Mouse (Mus musculus): ENCODE data around the gene Clmn. TPM values are rescaled to one million over a fixed set of nuclear protein-coding genes. Genes with fewer than 3 reads are reported as not detected.

Gene Clmn
- total RNA-seq (2022), result 10 to 100 TPM; 12.7 to 15.3 (median 14.2) TPM

DNA sequence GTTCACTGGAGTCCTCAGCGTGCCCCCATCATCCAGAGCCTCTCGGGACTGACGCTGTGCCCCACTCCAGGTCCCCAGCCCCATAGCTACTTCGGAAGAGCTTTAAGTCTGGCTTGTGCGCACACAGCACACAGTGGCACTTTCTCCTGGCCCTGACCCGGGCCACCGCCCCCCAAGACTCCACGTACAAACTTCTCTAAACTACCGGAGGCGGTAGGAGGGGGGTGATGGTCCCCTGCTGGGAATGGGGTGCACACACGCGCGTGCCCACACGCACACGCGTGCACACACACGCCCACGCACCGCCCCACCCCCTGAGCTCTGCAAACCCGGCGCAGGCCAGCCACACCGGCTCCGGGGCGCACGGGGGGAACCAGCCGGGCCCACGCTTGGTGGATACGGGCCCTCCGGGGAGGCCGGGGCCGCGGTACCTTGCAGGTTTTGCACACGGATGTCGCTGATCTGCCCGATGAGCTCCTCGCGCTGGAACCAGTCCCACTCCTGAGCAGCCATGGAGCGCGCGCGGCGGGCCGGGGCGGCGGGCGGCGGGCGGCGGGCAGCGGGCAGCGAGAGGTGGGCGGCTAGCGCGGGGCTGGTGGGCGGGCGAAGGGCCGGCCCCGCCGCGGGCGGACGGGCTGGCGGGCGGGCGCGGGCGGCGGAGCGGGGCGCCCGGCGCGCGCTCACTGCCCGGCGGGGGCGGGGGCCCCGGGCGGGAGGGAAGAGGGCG lies at the start of gene Clmn:
Gene Clmn, minus strand, starts transcription at position 638 of the 727 bp plus-strand sequence.
- no peak for DNase-seq

DNA sequence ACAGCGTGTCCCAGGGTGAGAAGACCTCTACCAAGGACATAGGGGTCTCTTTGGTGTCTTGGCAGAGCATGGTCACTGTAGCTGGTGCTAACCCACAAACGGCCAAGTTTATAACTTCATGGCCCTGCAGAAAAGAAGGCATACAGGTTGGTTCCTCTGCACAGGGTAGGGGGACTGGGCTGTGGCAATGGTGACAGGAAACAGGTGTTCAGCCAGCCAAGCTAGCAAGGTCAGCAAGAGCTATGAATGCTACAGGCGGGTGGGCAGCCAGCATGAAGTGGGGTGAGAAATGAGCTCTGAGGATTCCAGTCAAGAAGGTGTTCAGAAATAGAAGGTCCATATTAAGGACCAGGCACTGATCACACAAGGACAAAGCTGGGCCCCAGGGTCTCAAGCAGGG lies 48.1 kb upstream of the Clmn start:
- DNase-seq, result no peak

DNA sequence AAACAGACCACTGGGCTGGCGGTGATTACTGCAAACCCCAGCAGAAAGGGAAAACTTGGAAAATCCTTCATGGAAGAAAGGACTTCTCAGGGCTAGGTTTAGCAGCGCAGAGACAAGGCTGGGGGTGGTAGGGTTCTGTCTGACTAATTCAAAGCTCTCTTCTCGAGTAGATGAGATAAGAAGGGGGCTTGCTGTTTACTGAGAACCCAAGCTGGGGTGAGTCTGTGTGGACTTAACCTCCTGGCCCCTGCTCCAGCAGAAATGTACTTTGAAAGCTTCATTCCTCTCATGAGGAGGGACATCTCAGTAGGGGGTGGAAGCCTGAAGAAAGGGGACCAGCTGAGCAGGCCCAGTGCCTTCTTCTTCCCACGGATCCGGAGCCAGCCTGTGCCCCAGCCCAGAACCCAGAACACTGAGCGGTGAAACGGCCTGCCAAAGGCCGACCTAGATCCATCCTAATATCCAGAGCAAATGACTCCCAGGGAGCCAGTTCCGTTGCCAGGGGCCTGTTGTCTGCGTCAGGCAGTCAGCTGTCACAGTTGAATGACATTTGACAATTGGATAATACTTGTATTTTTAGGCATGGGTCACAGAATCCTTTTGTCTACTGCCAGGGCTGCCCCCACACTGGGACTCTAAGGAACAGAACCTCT lies 47.5 kb upstream of the Clmn start:
- DNase-seq, result no peak

DNA sequence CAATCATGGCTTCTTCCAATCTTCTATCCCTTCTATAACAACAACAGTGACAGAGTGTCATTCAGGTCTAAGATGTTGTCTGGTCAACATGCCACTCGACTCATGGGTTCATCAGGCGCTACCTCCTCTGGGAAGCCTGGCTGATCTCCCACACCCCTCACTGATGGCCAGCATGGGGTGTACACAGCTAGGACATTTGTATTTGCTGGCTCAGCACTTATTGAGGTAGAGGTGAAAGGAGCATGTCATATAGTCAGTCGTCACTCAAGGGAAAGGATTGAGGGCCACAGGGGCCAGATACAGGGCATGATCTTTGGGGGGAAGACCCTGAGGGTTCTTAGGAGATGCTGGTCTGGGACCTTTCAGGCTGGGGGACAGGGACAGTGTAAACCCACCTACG lies 44.9 kb upstream of the Clmn start:
- no peak for DNase-seq

DNA sequence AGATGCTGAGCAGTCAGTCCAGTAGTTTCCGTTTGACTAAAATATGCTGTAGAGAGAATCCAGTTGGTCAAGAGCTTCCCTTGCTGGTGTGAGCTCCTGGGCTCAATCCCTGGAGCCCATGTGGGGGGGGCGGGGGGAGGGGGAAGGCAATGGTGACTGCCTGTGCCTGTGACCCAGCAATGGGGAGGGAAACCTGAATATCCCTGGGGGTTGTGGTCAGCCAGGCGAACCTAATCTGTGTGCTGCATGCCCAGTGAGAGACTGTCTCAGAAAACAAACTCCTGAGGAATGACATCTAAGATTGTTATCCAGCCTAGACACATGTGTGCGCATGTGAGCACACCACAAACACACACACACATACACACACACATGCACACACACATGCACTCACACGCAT lies 44.1 kb upstream of the Clmn start:
- DNase-seq, result no peak

DNA sequence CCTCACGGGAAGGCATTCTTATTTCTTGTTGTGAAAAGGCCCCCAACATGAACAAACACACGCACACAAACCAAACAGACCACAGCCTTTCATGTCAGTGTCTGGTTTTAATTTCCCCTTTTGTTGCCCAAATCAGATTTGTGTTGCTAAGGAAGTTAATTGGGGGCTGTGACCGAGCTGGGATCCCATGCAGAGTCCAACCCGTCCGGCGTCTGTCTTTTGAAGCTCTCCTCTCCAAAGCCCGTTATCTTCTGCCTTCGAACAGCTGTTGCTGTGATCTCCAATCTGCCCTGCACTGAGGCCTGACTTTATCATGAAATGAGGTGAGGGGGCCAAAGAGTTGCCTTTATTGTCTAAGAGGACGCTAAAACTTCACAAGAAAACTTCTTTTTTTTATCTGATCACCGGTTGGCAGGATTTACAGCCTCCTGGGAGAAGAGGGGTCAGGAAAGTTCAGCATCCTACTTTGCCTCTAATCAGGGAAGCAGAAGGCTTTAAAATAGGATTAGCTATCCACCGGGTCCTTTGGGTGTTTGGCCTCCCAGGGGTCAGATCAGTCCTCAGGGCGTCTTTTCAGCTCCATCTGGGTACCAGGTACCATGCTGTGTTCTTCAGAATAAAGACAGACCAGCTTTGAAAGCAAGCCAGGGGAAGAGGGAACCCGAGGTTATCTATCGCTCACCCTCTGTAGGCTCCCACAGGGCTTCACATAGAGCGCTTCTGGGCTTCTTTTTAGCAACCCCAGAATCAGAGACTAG lies 43.3 kb upstream of the Clmn start:
- no peak for DNase-seq

DNA sequence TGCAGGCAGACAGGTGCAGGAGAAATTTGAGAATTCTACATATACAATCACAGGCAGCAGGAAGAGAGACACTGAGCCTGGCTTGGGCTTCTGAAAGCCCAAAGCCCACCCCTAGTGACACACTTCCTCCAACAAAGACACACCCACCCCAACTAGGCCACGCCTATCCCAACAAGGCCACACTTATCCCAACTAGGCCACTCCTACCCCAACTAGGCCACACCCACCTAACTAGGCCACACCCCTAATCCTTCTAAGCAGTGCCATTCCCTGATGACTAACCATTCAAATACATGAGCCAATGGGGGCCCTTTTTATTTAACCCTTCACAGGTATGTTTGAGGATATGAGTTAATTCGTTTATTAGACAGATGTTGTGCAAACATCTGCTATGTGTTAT lies 42.3 kb upstream of the Clmn start:
- no peak for DNase-seq

DNA sequence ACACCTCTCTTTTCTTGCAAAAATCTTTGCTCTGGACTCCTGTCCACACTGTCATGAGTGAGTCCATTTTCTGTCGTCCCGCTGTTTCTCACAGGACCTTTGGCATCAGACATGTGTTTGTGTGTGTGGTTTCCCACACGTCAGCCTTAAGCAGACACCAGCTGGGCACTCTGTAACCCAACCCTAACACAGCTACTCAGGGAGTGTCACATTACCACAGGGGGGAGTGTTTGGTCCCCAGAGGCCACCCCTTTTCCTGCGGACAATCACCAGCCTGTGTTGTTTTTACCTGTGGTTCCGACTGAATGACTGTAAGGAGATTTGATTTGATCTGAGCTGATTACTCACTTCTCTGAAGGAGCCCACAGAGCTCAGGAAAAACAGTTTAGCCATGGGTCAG lies 39.3 kb upstream of the Clmn start:
- no peak for DNase-seq

DNA sequence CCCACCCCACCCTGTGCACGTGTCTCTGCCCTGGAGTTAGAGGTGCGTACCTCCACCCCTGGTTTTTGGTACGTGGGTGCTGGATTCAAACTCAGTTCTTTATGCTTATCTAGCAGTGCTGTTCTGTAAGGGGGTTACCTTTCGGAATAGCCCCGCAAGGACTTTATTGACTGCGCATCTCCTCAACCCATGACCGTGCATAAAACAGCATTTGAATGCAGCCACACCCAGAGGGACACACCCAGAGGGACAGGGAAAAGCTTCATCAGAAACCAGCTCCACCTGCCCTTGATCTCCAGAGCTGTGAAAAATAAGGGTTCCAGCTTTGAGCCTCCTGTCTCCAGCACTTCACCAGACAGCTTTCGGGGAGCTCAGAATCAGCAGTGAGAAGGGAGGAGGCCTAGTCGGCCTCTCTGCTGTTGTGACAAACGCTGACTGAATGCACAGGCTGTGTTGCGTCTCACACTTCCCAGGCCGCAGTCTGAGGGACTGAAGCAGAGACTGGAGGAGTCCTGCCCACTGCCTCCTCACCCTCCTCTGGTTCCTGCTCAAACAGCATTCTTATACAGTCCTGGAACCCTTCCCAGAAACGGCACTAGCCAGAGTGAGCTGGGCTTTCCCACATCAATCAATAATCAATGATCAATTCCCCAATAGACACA lies 37.6 kb upstream of the Clmn start:
- no peak for DNase-seq

DNA sequence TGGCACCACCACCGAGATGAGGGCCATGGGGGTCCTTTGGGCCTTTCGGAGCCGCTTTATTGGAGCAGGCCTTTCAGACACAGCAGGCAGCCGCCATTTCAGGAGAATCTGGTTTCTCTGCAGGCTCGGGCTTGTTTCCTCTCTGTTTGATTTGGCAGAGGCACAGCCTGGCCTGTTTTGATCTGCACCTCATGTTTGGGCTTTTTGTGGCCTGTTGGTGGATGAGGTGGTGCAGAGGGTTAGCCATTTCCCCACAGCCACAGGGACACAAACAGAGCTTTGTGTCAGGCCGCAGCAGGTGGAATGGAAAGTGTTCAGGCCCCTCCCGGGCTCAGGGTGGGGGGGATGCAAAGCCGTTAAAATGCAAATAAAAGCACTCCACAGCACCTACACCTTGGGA lies 36.4 kb upstream of the Clmn start:
- no peak for DNase-seq

DNA sequence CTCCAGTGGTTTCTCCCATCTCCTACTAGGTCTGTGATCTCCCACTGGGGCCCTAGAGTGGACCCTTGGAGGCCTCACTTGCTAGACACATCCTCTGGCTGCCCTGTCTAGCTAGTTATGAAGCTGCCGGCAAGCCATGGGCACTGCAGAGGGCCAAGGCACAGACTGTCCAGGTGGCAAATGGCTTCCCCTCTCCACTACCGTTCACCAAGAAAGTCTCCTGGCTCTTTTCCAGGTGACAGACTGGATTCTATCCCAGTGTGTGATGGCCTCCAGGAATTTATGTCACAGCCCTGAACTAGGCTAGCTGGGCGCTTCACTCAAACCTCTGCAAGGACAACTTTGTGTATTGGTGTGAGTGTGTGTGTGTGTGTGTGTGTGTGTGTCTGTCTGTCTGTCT lies 35.0 kb upstream of the Clmn start:
- peak; percentile 50 for DNase-seq

DNA sequence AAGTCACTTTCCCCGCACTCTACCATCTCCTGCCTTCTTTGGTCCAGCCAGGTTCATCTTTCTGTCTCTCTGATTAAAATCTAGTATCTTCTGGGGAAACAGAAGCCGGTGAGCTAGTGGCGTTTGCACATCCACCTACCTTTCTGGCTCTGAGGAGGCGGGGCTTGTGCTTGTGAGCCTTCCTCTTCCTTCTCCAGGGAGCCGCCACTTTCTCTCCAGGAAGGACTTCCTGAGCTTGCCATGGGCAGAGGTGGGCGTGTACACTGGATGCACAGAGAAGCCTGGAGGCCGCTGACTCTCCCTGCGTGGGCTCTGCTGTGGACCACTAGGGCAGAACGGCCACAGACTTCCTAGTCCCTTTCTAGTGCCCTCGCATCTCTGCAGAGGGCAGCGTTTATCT lies 34.3 kb upstream of the Clmn start:
- no peak for DNase-seq

DNA sequence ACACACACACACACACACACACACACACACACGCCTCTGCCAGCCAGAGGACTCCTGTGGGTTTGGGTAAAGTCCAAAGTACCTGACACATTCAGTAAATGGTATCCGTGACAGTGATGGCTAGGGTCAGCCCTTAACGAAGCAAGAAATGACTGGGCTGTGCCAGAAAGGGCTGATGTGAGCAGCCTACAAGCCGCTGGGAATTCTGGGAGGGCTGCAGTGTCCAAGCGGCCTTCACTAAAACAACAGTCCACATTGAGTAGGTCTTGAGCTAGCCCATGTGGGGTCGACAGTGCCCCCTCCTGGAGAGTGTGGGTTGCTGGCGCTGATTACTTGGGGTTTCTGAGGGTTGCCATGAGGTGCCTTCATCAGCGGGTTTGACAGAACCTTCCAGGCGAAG lies 33.8 kb upstream of the Clmn start:
- DNase-seq, result no peak

DNA sequence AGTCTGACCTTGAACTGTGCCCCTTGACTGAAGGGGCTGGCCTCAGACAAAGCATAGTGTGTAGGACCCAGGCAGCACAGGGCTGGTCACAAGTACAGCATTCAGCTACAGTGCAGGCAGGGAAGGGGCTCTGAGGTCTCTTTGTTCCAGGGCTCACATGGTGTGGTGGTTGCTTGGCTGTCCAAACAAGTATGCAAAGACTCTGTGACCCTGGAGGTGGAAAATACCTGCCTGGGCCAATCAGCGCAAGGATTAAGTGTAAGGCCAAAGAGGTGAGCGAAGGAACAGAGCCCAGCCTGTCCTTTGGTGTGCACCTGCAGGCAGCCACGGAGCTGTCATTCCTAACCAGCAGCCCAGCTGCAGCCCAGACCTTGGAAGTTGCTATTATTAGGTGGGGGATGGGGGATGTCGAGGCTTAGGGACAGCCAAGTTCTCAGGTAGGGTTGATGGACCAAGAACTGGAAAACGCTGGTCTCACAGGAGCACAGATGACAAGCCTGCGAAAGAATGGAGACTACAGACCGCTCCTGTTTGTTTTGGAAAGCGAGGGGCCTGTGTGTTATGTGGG lies 32.3 kb upstream of the Clmn start:
- no peak for DNase-seq

DNA sequence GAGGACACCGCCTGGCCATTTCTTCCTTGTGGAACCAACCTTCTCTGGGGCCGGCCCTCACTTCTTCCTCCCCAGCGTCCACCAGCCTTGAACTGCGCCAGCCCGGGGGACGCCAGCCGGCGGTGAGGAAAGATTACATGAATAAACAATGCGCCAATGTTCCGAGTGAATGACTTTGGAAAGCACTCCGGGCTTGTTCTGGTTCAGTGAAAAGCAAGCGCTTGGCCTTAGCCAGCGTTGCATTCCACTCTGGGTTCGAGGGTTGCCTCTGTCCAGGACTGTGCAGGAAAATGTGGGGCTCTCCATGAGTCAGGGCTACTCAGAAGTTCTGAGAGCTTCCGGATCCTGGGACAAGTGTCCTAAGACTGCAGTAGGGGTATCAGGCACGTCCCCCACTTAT lies 31.8 kb upstream of the Clmn start:
- no peak for DNase-seq

DNA sequence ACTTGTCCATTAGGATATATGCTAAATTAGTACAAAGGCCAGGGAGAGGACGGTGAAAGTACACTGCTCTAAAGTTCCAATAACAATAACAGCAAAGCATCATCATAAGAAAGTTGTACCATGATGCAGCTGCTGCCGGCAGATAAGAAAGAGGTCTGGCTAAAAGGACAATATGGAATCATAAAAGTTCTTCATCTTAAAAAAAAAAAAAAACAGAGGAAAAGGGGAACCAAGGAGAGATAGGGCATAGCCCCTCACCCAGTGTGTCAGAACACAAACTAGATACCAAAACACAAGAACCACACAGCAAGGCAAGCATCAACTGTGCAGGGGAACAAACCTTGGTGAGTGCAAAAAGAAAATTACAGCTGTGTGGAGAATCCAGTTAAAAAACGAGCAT lies 27.4 kb upstream of the Clmn start:
- no peak for DNase-seq

DNA sequence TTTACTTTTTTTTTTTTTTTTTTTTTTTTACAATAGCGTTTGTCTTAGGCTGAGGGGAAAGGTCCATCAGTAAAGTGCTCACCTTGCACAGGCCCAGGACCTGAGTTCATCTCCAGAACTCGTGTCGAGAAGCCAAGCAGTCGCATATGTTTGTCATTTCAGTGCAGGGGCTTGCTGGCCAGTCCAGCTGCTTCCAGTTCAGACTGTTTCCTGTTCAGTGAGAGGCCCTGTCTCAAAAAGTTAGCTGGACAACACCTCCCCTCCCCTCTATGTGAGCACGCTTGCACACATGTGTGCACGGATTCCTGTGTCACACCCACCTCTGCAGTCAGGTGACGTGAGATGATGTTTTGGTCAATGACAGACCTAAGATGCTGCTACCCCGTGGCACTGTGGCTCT lies 25.2 kb upstream of the Clmn start:
- DNase-seq, result no peak

DNA sequence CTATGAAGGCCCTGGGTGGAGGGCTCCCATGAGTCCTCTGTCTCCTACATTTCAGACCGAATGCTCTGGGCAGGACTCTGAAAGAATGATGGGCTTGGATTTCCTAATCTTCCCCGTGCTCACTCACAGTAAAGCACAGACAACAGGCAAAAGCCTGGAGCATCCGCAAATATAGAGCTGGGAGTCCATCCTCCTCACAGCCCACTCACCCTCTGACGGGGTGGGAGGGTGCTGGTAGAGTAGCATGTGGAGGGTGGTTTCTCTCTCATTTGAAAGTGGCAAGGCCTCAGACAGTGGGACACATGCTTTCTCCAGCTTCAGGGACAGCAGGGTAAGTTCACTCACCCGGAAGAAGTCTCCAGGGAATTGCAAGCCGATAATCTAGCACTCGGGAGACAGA lies 21.2 kb upstream of the Clmn start:
- DNase-seq, result no peak

DNA sequence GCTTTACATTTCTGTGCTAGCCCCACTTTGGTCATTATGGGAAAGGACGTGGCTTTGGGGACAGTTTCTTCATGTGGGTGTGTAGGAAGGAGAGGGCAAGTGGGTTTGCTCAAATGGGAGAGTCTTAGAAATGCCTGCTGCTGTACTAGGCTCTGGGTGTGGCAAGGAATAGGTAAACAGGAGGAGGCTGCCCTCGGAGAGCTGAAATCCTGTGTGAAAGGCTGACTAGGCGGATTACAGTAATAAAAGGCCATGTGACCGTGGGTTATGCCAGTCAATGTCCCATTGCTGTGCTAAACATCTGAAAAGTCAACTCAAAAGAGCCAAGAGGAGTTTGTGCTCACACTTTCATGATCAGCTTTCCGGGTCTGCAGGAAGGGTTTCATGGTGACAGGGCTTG lies 17.7 kb upstream of the Clmn start:
- DNase-seq, result no peak

DNA sequence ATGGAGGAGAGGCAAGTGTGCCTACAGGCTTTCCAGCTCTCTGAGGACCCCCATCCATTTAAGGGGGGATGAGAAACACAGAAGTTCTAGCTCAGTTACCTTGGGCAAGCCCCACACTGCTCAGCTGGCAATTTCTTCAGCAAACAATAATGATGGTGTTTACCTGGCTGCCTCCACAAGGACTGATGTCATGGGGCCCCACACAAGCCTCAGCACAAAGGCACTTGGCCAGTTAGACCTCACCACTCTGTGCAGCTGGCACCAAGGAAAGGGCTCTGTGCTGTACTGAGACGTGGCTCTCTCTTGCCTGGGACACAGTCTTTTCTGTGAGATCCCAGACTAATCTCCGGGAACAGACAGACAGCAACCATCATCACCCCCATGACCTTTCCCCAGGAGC lies 17.2 kb upstream of the Clmn start:
- no peak for DNase-seq

DNA sequence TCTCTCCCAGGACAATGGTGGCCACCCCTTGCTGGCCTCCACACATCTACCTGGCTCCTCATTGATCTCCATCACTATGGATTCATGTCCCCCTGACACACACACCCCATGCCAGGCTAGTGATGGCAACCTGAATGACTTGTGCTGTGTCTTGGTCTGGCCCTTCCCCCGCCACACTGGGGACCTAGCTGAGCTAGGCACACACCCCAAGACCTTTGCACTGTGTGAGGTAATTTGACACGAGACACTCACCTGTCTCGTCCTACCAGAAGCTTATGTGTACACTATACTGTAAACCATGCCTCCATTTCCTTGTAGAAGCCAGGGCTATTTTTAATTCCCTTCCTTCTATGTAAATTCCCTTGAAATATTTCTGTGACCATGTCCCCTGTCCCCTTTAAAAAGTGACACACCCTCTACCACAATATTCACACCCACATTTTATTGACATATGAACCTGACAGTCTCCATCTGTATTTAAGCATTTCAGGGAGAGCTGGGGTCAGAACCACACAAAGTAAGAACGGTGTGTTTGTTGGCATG lies 16.7 kb upstream of the Clmn start:
- no peak for DNase-seq

DNA sequence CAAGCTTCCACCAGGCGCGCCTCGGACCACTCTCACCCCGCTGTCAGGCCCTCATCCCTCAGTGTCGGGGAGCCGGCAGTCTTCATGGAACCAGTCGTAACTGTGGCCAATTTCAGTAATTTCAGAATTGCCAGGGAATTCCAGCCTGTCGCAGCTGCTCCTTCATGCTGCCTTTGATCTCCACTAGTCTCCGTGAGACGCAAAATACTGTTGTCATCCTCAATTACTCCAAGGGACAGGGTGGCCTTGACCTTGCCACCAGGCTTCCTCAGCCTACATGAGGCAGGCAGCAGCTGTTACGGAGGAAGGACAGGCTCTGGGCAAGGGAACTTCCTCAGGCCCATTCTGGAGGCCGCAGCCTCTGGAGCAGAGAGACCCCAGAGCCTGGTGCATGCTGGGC lies 15.5 kb upstream of the Clmn start:
- peak; percentile 55 for DNase-seq

DNA sequence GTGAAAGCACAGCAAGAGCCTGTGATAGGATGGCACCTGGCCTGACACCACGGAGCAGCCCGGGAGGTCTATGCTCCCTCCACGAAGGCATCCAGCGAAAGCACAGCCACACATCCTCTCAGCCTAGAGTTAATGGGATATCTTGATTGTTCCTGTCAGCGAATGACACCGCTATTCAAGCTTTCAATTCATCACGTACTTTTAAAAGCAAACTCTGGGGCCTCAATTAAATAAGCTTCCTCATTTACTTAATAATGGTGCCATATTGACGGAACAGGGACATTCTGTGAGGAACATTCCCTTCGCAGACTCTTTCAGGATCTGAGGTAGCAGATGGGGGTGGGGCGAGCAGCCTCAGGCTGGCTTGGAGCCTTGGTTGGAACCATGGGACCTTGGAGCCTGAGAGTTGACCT lies 14.7 kb upstream of the Clmn start:
- no peak for DNase-seq
